Mouse (Mus musculus) heart, postnatal 0 days (tissue): Measurements from ENCODE around the gene Psmd11.

ENCODE experiments used
- CTCF ChIP-seq: IDR thresholded peaks from 2 replicates; pipeline ENCODE4 v1.5.1; 2016; ENCODE audit warnings: antibody characterized with exemption, control low read depth, low read depth
- EP300 ChIP-seq: IDR thresholded peaks from 2 replicates; pipeline ENCODE4 v1.6.1; 2016; ENCODE audit warnings: antibody characterized with exemption, low read depth

DNA sequence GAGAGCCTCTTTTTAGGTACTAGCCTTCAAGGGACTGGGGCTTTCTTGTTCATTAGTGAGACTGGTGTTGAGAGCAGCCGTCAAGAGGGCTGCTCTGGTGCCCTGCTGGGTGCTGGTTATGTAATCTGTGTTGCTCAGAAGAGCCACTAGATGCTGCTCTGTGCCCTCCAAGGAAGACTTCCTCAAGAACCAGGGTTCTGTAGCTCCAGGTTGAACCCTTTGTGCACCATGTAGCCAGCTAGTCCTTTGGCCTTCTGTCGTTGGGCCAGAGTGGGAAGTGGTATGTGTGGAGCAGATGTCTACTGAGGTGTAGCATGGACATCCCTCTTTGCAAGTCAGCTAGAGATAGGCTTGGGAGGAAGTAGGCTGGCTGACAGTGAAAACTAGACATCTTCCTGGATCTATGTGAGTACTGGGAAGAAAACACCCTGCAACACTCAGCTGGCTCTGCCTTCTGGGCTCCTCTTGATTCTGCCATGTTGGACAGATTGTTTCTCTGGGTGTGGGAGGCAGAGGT, 45.8 kb downstream of the Psmd11 start:
- TF ChIP-seq CTCF (peak; percentile 40), EP300 (no peak)
